In genomic region chr11:117296500-117297189, GRCm38 (mm10) we compare ENCODE assay signal across 9 mouse cellular contexts.
DNase-seq lines count a peak whose midpoint lies in the region; ATAC-seq and TF ChIP-seq lines count a peak whose summit lies in the region.
"Had no signal": no experiment of that assay in that cellular context is flagged by ENCODE, and none has a peak within 500 bp of the region (broad histone marks: within the 10 kb centered on the region; RNA-seq: fewer than 3 reads in every experiment).

No protein-coding gene starts in this region.

- H3K4me2 ChIP-seq in kidney, embryonic 14.5 days (replicated peaks; ENCODE audit: low read depth, low read length) = no peak overlapping the region
- no peak overlapping the region for H3K4me2 ChIP-seq in stomach, postnatal 0 days (replicated peaks; ENCODE audit: low read depth)

- peak; percentile 26; the same call in 1 of the 2 replicates for TF ChIP-seq CTCF in stomach, postnatal 0 days (IDR thresholded peaks at IDR 0.05; ENCODE audit: low read depth)

- peaks cover 33% of the 10 kb centered on the region for H3K4me1 ChIP-seq in kidney, embryonic 14.5 days (ENCODE audit: control insufficient read depth, insufficient read depth, low read length)
- H3K4me1 ChIP-seq in stomach, postnatal 0 days (replicated peaks; ENCODE audit: control insufficient read depth, insufficient read depth) = 0 out of 2 replicates have a peak, but pooled peaks cover 2% of the 10 kb centered on the region

- no peaks in the 10 kb centered on the region for H3K9me3 ChIP-seq in kidney, embryonic 14.5 days (ENCODE audit: control insufficient read depth, low read length)
- no peaks in the 10 kb centered on the region for H3K9me3 ChIP-seq in stomach, postnatal 0 days (ENCODE audit: control insufficient read depth, low read length)

- H3K27ac ChIP-seq in kidney, embryonic 14.5 days (ENCODE audit: low read depth, low read length) = no peak overlapping the region; the same call in 1 of the 2 replicates
- H3K27ac ChIP-seq in stomach, postnatal 0 days (replicated peaks) = peak overlapping the region; percentile 92

- H3K4me3 ChIP-seq in kidney, embryonic 14.5 days (ENCODE audit: low read length) = no peak overlapping the region
- no peak overlapping the region for H3K4me3 ChIP-seq in stomach, postnatal 0 days (ENCODE audit: low read depth, low read length)

- DNase-seq in kidney, postnatal 10 days = no peak
- peak; percentile 19 for DNase-seq in thymus, postnatal 4 days
- DNase-seq in thymus, postnatal 10 days (ENCODE audit: low spot score in 2 of 2) = no peak
- peak; percentile 70 for DNase-seq in layer of hippocampus, adult 9-11 months
- no peak for DNase-seq in stomach, postnatal 0 days (ENCODE audit: low spot score)
- DNase-seq in urinary bladder, adult 2 months (ENCODE audit: low spot score) = no peak
- DNase-seq in urinary bladder, adult 18-20 months (ENCODE audit: low spot score in 2 of 2) = no peak
- DNase-seq: adrenal gland, adult 2 months had no signal

- no peak overlapping the region for H3K9ac ChIP-seq in kidney, embryonic 14.5 days (ENCODE audit: low read depth, low read length)
- H3K9ac ChIP-seq in stomach, postnatal 0 days (ENCODE audit: low read length) = peak overlapping the region; percentile 43; the same call in 1 of the 2 replicates

- 64% methylated on average over 13 of the region's 14 CpGs for WGBS in kidney, embryonic 14.5 days
- WGBS in stomach, postnatal 0 days = 55% methylated on average over 13 of the region's 14 CpGs

- no peak for TF ChIP-seq EP300 in stomach, postnatal 0 days (optimal IDR thresholded peaks at IDR 0.05)

- H3K36me3 ChIP-seq in kidney, embryonic 14.5 days (ENCODE audit: control insufficient read depth, insufficient read depth, low read length) = peaks cover 13% of the 10 kb centered on the region
- H3K36me3 ChIP-seq in stomach, postnatal 0 days (ENCODE audit: control insufficient read depth, insufficient read depth, low read length) = peaks cover 8% of the 10 kb centered on the region; the same call in 1 of the 2 replicates

- peak; percentile 65; the same call in 1 of the 2 replicates for ATAC-seq in kidney, embryonic 14.5 days (ENCODE audit: low FRiP score, low TSS enrichment)
- ATAC-seq in stomach, postnatal 0 days (ENCODE audit: low FRiP score, low TSS enrichment) = peak; percentile 74

- no peaks in the 10 kb centered on the region for H3K27me3 ChIP-seq in kidney, embryonic 14.5 days (ENCODE audit: control insufficient read depth, insufficient read depth, low read length)
- H3K27me3 ChIP-seq in stomach, postnatal 0 days (ENCODE audit: control insufficient read depth, insufficient read depth, low read length) = no peaks in the 10 kb centered on the region

Comparison
In these comparisons a context has a peak if more than half of its experiments do, and no peak if none do; other contexts are left out.
1. DNase-seq: peak in thymus, postnatal 4 days (single experiment) and layer of hippocampus, adult 9-11 months (single experiment); none in kidney, postnatal 10 days (single experiment), thymus, postnatal 10 days (0 of 2), stomach, postnatal 0 days (single experiment), urinary bladder, adult 2 months (single experiment) and urinary bladder, adult 18-20 months (0 of 2).